Mouse (Mus musculus) stomach, postnatal 0 days (tissue): ENCODE measurements around the gene Tpi1. TPM values are rescaled to one million over a fixed set of nuclear protein-coding genes. Genes with fewer than 3 reads are reported as not detected.

Experiments
- ATAC-seq: fragments of 200-750 bp; cut with Nextera tagmentation; 2 replicates; pipeline ENCODE4 v1.8.0; 2017; ENCODE audit not compliant: low FRiP score, low TSS enrichment
- DNase-seq: peaks from one replicate; pipeline ENCODE4 v3.0.0-alpha.2; 2016; ENCODE audit warnings: low spot score
- H3K27ac ChIP-seq: fragments of 300-500 bp; sonication (generic); replicated peaks from 2 replicates; pipeline ENCODE4 v1.5.1; 2014; ENCODE audit warnings: mild to moderate bottlenecking, control low read depth
- H3K27me3 ChIP-seq: fragments of 300-500 bp; sonication (generic); 2 replicates; pipeline ENCODE4 v1.6.1; 2014; ENCODE audit warnings: low read length; ENCODE audit not compliant: control insufficient read depth, insufficient read depth
- H3K36me3 ChIP-seq: fragments of 300-500 bp; sonication (generic); 2 replicates; pipeline ENCODE4 v1.6.1; 2014; ENCODE audit warnings: low read length, mixed read lengths; ENCODE audit not compliant: control insufficient read depth, insufficient read depth
- H3K4me1 ChIP-seq: fragments of 300-500 bp; sonication (generic); replicated peaks from 2 replicates; pipeline ENCODE4 v1.6.1; 2014; ENCODE audit warnings: antibody characterized with exemption; ENCODE audit not compliant: control insufficient read depth, insufficient read depth
- H3K4me2 ChIP-seq: fragments of 300-500 bp; sonication (generic); replicated peaks from 2 replicates; pipeline ENCODE4 v1.6.1; 2014; ENCODE audit warnings: low read depth, mild to moderate bottlenecking, control low read depth, moderate library complexity
- H3K4me3 ChIP-seq: fragments of 300-500 bp; sonication (generic); 2 replicates; pipeline ENCODE4 v1.5.1; 2014; ENCODE audit warnings: low read depth, low read length, control low read depth
- H3K9ac ChIP-seq: fragments of 300-500 bp; sonication (generic); 2 replicates; pipeline ENCODE4 v1.6.1; 2014; ENCODE audit warnings: mild to moderate bottlenecking, low read length, control low read depth, mixed read lengths
- H3K9me3 ChIP-seq: fragments of 300-500 bp; sonication (generic); 2 replicates; pipeline ENCODE4 v1.6.1; 2016; ENCODE audit warnings: low read length; ENCODE audit not compliant: control insufficient read depth
- CTCF ChIP-seq: IDR thresholded peaks from 2 replicates; pipeline ENCODE4 v1.5.1; 2016; ENCODE audit warnings: antibody characterized with exemption, low read depth, mild to moderate bottlenecking, moderate library complexity
- EP300 ChIP-seq: optimal IDR thresholded peaks from 2 replicates; pipeline ENCODE3; 2016; ENCODE audit warnings: antibody characterized with exemption
- WGBS: fragments of 180-500 bp; shearing (Covaris S2); extraction: QIAGEN DNeasy Blood & Tissue Kit; methylation state at CpG from one replicate; pipeline ENCODE4 v1.1.7; 2014; 5-methylcytosine and 5-hydroxymethylcytosine counted together
- polyA plus RNA-seq: library from polyadenylated mRNA; unstranded; fragments of >200 nt; fragmentation: Nextera tagmentation; extraction: Ambion mirVana; gene quantifications from 2 replicates; pipeline ENCODE4 v1.2.1, GENCODE M21; 2015

Gene Tpi1
- polyA plus RNA-seq, 1 experiment from 2014 or later = 465 TPM

GRCm38 (mm10) chr6:124808358-124809012, 5.6 kb downstream of the Tpi1 start, which contains the start of gene Spsb2:
Spsb2 (plus strand) TSS chr6:124808661.
- peaks cover 12% of the 10 kb centered on the region for H3K36me3 ChIP-seq
- TF ChIP-seq CTCF (no peak), EP300 (no peak)

GRCm38 (mm10) chr6:124807986-124808357, 6.1 kb downstream of the Tpi1 start:
- Histone ChIP-seq H3K27me3 (no peaks in the 10 kb centered on the region), H3K4me1 (peaks cover 2% of the 10 kb centered on the region; the same call in 1 of the 2 replicates), H3K4me3 (peak overlapping the region; percentile 65), H3K9ac (no peak overlapping the region; the same call in 1 of the 2 replicates), H3K4me2 (peak overlapping the region; percentile 96), H3K9me3 (no peaks in the 10 kb centered on the region), H3K27ac (peak overlapping the region; percentile 95), H3K36me3 (peaks cover 12% of the 10 kb centered on the region)
- 65% methylated on average over 6 of the region's 6 CpGs for WGBS
- TF ChIP-seq CTCF = no peak
- TF ChIP-seq EP300 = no peak
- ATAC-seq (no peak), DNase-seq (no peak)

More at GRCm38 (mm10) chr6:124808358-124809012, 5.6 kb downstream of the Tpi1 start, which contains the start of gene Spsb2:
- H3K4me1 ChIP-seq = peaks cover 2% of the 10 kb centered on the region; the same call in 1 of the 2 replicates
- peak; percentile 87 for DNase-seq
- no peaks in the 10 kb centered on the region for H3K9me3 ChIP-seq
- 2% methylated on average over 28 of the region's 29 CpGs for WGBS
- peak; percentile 67 for ATAC-seq
- no peaks in the 10 kb centered on the region for H3K27me3 ChIP-seq
- H3K4me2 ChIP-seq = peak within 1 kb of the TSS; percentile 96
- H3K27ac ChIP-seq = peak within 1 kb of the TSS; percentile 95
- H3K4me3 ChIP-seq = peak within 1 kb of the TSS; percentile 65
- peak within 1 kb of the TSS; percentile 78 for H3K9ac ChIP-seq

GRCm38 (mm10) chr6:124807366-124807765, 6.7 kb downstream of the Tpi1 start:
- DNase-seq = no peak
- ATAC-seq = no peak
- no peak for TF ChIP-seq EP300
- TF ChIP-seq CTCF = no peak
- no peak overlapping the region for H3K4me3 ChIP-seq
- H3K36me3 ChIP-seq = peaks cover 12% of the 10 kb centered on the region
- no peaks in the 10 kb centered on the region for H3K27me3 ChIP-seq
- H3K4me1 ChIP-seq = peaks cover 2% of the 10 kb centered on the region; the same call in 1 of the 2 replicates
- H3K9me3 ChIP-seq = no peaks in the 10 kb centered on the region
- no peak overlapping the region for H3K4me2 ChIP-seq
- WGBS = 62% methylated on average over 4 of the region's 4 CpGs
- no peak overlapping the region for H3K9ac ChIP-seq
- H3K27ac ChIP-seq = peak overlapping the region; percentile 95

DNA sequence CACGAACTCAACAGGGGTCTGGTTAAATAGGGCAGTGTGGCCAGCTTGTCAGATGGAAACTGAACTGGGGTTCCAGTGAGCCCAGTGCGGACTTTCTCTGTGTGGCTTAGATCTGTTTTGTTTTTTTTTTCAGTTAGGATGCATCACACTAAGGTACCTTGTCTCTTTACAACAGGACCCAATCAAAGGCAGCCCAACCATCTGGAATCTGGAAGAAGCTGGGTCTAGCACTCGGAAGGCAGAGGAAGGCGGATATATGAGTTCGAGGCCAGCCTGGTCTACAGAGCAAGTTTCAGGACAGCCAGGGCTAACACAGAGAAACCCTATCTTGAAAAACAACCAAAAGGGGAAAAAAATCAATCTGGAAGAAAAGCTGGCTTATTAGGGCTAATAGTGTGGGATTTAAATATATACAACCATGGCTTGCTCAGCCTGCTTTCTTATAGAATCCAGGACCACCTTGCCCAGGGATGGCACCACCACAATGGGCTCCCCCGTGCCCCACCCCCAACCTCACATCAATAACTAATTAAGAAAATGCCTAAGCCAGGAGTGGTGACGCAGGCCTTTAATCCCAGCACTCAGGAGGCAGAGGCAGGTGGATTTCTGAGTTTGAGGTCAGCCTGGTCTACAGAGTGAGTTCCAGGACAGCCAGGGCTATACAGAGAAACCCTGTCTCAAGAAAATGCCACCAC, 7.5 kb downstream of the Tpi1 start:
- H3K36me3 ChIP-seq = peaks cover 4% of the 10 kb centered on the region
- peak overlapping the region; percentile 78 for H3K4me2 ChIP-seq
- no peaks in the 10 kb centered on the region for H3K9me3 ChIP-seq
- H3K27ac ChIP-seq = peak overlapping the region; percentile 98
- no peaks in the 10 kb centered on the region for H3K27me3 ChIP-seq
- peak overlapping the region; percentile 41; the same call in 1 of the 2 replicates for H3K4me3 ChIP-seq
- DNase-seq (no peak), ATAC-seq (no peak)
- WGBS = 74% methylated on average over 7 of the region's 7 CpGs
- TF ChIP-seq EP300 (no peak), CTCF (no peak)
- peak overlapping the region; percentile 43; the same call in 1 of the 2 replicates for H3K9ac ChIP-seq
- H3K4me1 ChIP-seq = peaks cover 2% of the 10 kb centered on the region; the same call in 1 of the 2 replicates

GRCm38 (mm10) chr6:124805341-124806321, 8.5 kb downstream of the Tpi1 start:
- H3K27ac ChIP-seq = peak overlapping the region; percentile 98
- H3K4me1 ChIP-seq = peaks cover 2% of the 10 kb centered on the region; the same call in 1 of the 2 replicates
- DNase-seq (peak; percentile 98), ATAC-seq (peak; percentile 82)
- H3K27me3 ChIP-seq = no peaks in the 10 kb centered on the region
- WGBS = under 1% methylated on average over 34 of the region's 34 CpGs
- H3K9ac ChIP-seq = peak overlapping the region; percentile 45
- H3K36me3 ChIP-seq = 0 out of 2 replicates have a peak, but pooled peaks cover 2% of the 10 kb centered on the region
- TF ChIP-seq EP300 = no peak
- peak; percentile 63 for TF ChIP-seq CTCF
- H3K4me3 ChIP-seq = peak overlapping the region; percentile 41
- peak overlapping the region; percentile 78 for H3K4me2 ChIP-seq
- H3K9me3 ChIP-seq = no peaks in the 10 kb centered on the region
